Mouse (Mus musculus): ENCODE data around the gene Ppfia2.

DNA sequence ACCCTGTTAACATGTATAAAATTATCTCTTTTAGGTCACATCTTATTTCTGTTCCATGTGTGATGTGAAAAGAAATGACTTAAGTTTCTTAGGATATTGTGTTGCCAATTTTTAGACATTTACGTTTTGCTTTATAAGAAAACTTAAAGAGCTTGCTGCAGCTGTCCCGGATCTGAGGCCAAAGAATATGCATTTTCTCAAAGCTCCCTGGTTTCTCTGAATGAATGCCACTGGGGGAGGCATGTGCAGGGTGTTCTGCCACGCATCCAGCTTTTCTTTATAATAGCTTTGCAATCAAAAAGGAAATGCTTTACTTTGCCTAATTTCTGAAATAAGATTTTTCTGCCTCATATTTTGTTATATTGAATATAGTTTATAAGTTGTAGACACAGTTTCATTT lies 411.2 kb downstream of the Ppfia2 start:
- no peak for TF ChIP-seq GATA2 (IDR thresholded peaks at IDR 0.05; ENCODE audit: borderline replicate concordance, low read depth, low read length)
- TF ChIP-seq CTCF (IDR thresholded peaks at IDR 0.05; ENCODE audit: low read depth, low read length) = no peak
- no peak for TF ChIP-seq GATA1 (IDR thresholded peaks at IDR 0.05; ENCODE audit: borderline replicate concordance, low read length)
- no peak for TF ChIP-seq POLR2AphosphoS5 (IDR thresholded peaks at IDR 0.05; ENCODE audit: insufficient replicate concordance, low read depth, low read length)
